Mouse (Mus musculus): ENCODE data around the gene Gemin8. TPM values are rescaled to one million over a fixed set of nuclear protein-coding genes. Genes with fewer than 3 reads are reported as not detected.

Gemin8 gene
- polyA plus RNA-seq, 1 experiment from 2014 or later, result 18.9 TPM

GRCm38 (mm10) chrX:166239520-166239919 lies 69.3 kb downstream of the Gemin8 start:
- Histone ChIP-seq H3K36me3 (ENCODE audit: control insufficient read depth, insufficient read depth, low read length) (no peaks in the 10 kb centered on the region), H3K4me2 (ENCODE audit: low read depth, low read length, severe bottlenecking) (peak overlapping the region; percentile 81), H3K4me1 (replicated peaks; ENCODE audit: control insufficient read depth, insufficient read depth, low read length) (no peaks in the 10 kb centered on the region), H3K4me3 (ENCODE audit: low read depth, low read length) (peak overlapping the region; percentile 46), H3K27ac (ENCODE audit: low read depth, low read length) (no peak overlapping the region), H3K9ac (ENCODE audit: low read length) (peak overlapping the region; percentile 55), H3K9me3 (ENCODE audit: control insufficient read depth, low read length) (no peaks in the 10 kb centered on the region), H3K27me3 (ENCODE audit: control insufficient read depth, insufficient read depth, low read length) (peaks cover 11% of the 10 kb centered on the region)
- ATAC-seq (replicated peaks; ENCODE audit: low FRiP score), result 0 out of 2 replicates have a peak, but pooled peaks have one; percentile 6
- WGBS, result 19% methylated on average over 13 of the region's 13 CpGs
- no peak for DNase-seq (ENCODE audit: low spot score)

Other genes with a start within 250 kb of the Gemin8 start
- 97.7 and 104 TPM in 2 replicates for gene Gpm6b, start 68.5 kb downstream of the Gemin8 start, polyA plus RNA-seq (2014; fragmentation: Nextera tagmentation; extraction: Ambion mirVana)

Data from forebrain, embryonic 11.5 days (tissue).